Mouse (Mus musculus): ENCODE results near the gene Gjb1. TPM values are rescaled to one million over a fixed set of nuclear protein-coding genes. Genes with fewer than 3 reads are reported as not detected.

Gjb1 gene
- polyA plus RNA-seq, 1 experiment from 2014 or later = 10.2 TPM

DNA sequence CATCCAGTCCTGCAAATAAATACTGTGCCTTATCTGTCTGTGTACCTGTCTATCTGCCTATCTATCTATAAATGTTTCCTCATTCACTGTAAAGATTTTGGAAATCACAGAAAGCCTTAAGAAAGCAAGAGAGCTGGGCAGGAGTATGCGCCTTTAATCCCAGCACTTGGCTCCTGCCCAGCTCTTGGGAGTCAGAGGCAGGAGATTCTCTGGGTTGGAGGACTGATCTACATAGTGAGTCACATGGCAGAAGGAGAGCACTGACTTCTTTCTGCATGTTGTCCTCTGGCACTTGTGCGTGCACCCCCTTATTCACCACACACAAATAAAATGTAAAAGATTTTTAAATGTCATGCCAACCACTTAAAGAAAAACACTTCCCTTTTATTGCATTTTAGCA lies 47.3 kb downstream of the Gjb1 start:
- Histone ChIP-seq H3K27ac (ENCODE audit: low read depth, low read length) (no peak overlapping the region), H3K9me3 (ENCODE audit: control insufficient read depth, low read length) (no peaks in the 10 kb centered on the region), H3K36me3 (ENCODE audit: control insufficient read depth, insufficient read depth, low read length) (no peaks in the 10 kb centered on the region), H3K4me3 (ENCODE audit: low read length) (no peak overlapping the region), H3K4me2 (replicated peaks; ENCODE audit: low read depth, low read length) (no peak overlapping the region), H3K27me3 (ENCODE audit: control insufficient read depth, insufficient read depth, low read length) (no peaks in the 10 kb centered on the region), H3K4me1 (ENCODE audit: control insufficient read depth, insufficient read depth, low read length) (0 out of 2 replicates have a peak, but pooled peaks cover 3% of the 10 kb centered on the region), H3K9ac (ENCODE audit: low read depth, low read length) (no peak overlapping the region)
- WGBS = 82% methylated on average over 2 of the region's 2 CpGs
- no peak for ATAC-seq (ENCODE audit: low FRiP score, low TSS enrichment)

DNA sequence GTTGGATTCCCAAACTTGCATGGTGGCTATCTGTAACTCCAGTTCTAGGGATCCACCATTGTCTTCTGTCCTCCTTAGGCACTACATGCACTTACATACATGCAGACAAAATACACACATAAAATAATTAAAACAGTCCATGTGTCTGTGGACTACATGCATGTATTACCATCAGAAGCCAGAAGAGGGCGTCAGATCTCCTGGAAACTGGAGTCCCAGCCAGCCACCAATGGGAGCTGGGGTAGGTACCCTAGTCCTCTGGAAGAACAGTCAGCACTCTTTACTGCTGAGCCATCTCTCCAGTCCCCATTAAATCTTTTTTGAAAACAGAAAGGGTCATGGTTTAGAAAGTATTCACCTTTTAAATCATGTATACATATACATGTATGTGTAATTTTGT lies 51.6 kb downstream of the Gjb1 start:
- Histone ChIP-seq H3K27ac (ENCODE audit: low read depth, low read length) (no peak overlapping the region), H3K4me2 (replicated peaks; ENCODE audit: low read depth, low read length) (no peak overlapping the region), H3K36me3 (ENCODE audit: control insufficient read depth, insufficient read depth, low read length) (peaks cover 7% of the 10 kb centered on the region; the same call in 1 of the 2 replicates), H3K9me3 (ENCODE audit: control insufficient read depth, low read length) (no peaks in the 10 kb centered on the region), H3K27me3 (ENCODE audit: control insufficient read depth, insufficient read depth, low read length) (no peaks in the 10 kb centered on the region), H3K4me1 (ENCODE audit: control insufficient read depth, insufficient read depth, low read length) (no peaks in the 10 kb centered on the region), H3K9ac (ENCODE audit: low read depth, low read length) (no peak overlapping the region), H3K4me3 (ENCODE audit: low read length) (no peak overlapping the region)
- no peak for ATAC-seq (ENCODE audit: low FRiP score, low TSS enrichment)
- 15% methylated on average over 1 of the region's 1 CpGs for WGBS

DNA sequence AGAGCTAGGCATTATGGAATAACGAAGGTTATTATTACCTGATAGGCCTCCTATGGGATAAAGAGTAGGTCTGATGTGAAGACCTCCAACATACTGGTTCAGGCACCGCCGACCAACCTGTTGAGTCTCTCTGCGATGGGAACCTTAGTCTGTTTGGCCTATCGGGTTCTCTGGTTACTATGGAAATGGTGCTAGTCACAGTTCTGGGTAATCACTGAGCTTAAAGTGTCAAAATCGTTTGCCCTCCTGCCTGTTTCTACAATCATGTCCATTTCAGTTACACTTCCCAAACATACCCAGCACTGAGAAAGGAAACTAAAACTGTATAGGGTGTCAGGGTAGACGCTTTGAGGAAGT lies 52.6 kb downstream of the Gjb1 start:
- ATAC-seq (ENCODE audit: low FRiP score, low TSS enrichment) = no peak
- Histone ChIP-seq H3K4me3 (ENCODE audit: low read length) (peak overlapping the region; percentile 60), H3K27ac (ENCODE audit: low read depth, low read length) (peak overlapping the region; percentile 93), H3K4me1 (ENCODE audit: control insufficient read depth, insufficient read depth, low read length) (no peaks in the 10 kb centered on the region), H3K9ac (ENCODE audit: low read depth, low read length) (peak overlapping the region; percentile 47; the same call in 1 of the 2 replicates), H3K27me3 (ENCODE audit: control insufficient read depth, insufficient read depth, low read length) (no peaks in the 10 kb centered on the region), H3K4me2 (replicated peaks; ENCODE audit: low read depth, low read length) (peak overlapping the region; percentile 32), H3K9me3 (ENCODE audit: control insufficient read depth, low read length) (no peaks in the 10 kb centered on the region), H3K36me3 (ENCODE audit: control insufficient read depth, insufficient read depth, low read length) (peaks cover 11% of the 10 kb centered on the region; the same call in 1 of the 2 replicates)
- WGBS = 28% methylated on average over 7 of the region's 7 CpGs

DNA sequence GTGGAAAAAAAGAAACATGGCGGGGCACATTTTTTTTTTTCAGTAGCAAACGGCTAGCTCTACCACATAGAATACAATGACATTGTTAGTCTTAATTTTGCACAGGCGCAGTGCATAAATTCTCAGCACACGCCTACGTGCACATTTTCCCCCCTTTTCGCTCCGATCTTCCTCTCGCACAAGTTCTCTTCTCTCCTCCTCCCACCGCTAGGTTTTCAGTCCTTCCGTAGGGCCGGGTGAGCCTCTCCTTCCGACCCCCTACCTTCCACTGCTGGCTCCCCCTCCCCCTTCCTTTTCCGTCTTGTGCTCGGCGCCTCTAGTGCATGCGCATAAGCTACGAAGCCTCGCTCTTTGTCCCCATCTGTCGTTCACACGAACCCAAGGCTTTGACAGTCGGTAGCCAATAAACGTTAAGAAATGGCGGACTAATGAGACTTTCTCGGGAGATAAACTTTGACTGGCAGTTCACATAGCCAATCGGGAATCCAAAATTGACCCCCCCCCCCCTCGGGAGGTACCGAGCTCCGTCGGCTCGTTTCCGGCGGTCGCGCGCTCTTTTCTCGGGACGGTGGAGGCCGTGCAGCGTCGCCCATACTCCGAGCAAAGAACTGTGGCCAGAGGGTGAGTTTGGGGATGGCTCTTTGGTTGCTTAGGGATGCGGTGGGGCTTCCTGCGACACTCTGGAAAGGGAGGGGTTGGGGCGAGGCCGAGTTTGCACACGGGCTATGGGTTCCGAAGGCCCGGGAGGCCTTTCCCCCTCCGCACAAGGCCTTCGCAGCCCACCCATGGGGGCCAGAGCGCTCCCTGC lies 53.2 kb downstream of the Gjb1 start, which contains the start of gene Nono:
Nono (plus strand) TSS at position 177 of the 808 bp plus-strand sequence.
- Histone ChIP-seq H3K36me3 (ENCODE audit: control insufficient read depth, insufficient read depth, low read length) (peaks cover 13% of the 10 kb centered on the region; the same call in 1 of the 2 replicates), H3K4me3 (ENCODE audit: low read length) (peak within 1 kb of the TSS; percentile 60), H3K4me2 (replicated peaks; ENCODE audit: low read depth, low read length) (peak within 1 kb of the TSS; percentile 46), H3K27ac (ENCODE audit: low read depth, low read length) (peak within 1 kb of the TSS; percentile 93), H3K27me3 (ENCODE audit: control insufficient read depth, insufficient read depth, low read length) (no peaks in the 10 kb centered on the region), H3K9me3 (ENCODE audit: control insufficient read depth, low read length) (no peaks in the 10 kb centered on the region), H3K4me1 (ENCODE audit: control insufficient read depth, insufficient read depth, low read length) (no peaks in the 10 kb centered on the region), H3K9ac (ENCODE audit: low read depth, low read length) (peak within 1 kb of the TSS; percentile 87)
- WGBS = 25% methylated on average over 51 of the region's 51 CpGs
- ATAC-seq (ENCODE audit: low FRiP score, low TSS enrichment) = peak; percentile 98

DNA sequence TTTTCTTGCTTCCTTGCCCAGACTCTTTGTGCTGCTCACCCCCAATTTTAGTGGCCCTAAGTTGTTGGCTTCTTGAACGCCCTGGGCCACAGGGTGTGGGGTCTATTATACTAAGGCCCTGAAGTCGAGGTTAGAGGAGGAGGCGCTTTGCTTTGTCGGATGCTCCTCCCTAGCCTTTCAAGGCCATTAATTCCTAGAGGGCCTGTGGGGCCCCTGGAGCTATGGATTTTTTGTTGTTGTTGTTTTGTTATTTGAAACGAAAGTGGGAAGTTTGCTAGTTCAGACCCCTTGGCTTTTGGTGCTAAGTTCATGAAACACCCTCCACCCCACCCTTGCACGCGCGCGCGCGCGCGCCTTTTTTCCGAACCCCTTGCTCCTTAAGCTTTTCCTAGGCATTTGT lies 53.8 kb downstream of the Gjb1 start:
- H3K4me2 ChIP-seq (replicated peaks; ENCODE audit: low read depth, low read length) = peak overlapping the region; percentile 46
- H3K27me3 ChIP-seq (ENCODE audit: control insufficient read depth, insufficient read depth, low read length) = no peaks in the 10 kb centered on the region
- H3K36me3 ChIP-seq (ENCODE audit: control insufficient read depth, insufficient read depth, low read length) = peaks cover 15% of the 10 kb centered on the region; the same call in 1 of the 2 replicates
- no peaks in the 10 kb centered on the region for H3K9me3 ChIP-seq (ENCODE audit: control insufficient read depth, low read length)
- peak; percentile 55 for ATAC-seq (ENCODE audit: low FRiP score, low TSS enrichment)
- no peaks in the 10 kb centered on the region for H3K4me1 ChIP-seq (ENCODE audit: control insufficient read depth, insufficient read depth, low read length)
- peak overlapping the region; percentile 93 for H3K27ac ChIP-seq (ENCODE audit: low read depth, low read length)
- peak overlapping the region; percentile 60 for H3K4me3 ChIP-seq (ENCODE audit: low read length)
- 24% methylated on average over 14 of the region's 14 CpGs for WGBS
- peak overlapping the region; percentile 87 for H3K9ac ChIP-seq (ENCODE audit: low read depth, low read length)

Other genes with a start within 250 kb of the Gjb1 start
- 43.1 and 52.6 TPM in 2 replicates for gene Snx12, start 153.8 kb upstream of the Gjb1 start, polyA plus RNA-seq (2014; fragmentation: Nextera tagmentation; extraction: Ambion mirVana)
- gene Foxo4, start 121.8 kb upstream of the Gjb1 start, polyA plus RNA-seq (2014; fragmentation: Nextera tagmentation; extraction: Ambion mirVana) = 3.9 and 6.3 TPM in 2 replicates
- 0.30 TPM in 1 of 2 replicates, not detected in the other for gene Gm614, start 112.4 kb upstream of the Gjb1 start, polyA plus RNA-seq (2014; fragmentation: Nextera tagmentation; extraction: Ambion mirVana)
- gene Il2rg, start 108.1 kb upstream of the Gjb1 start, polyA plus RNA-seq (2014; fragmentation: Nextera tagmentation; extraction: Ambion mirVana) = 18.8 and 19.5 TPM in 2 replicates
- gene Gm20489, start 107.4 kb upstream of the Gjb1 start, polyA plus RNA-seq (2014; fragmentation: Nextera tagmentation; extraction: Ambion mirVana) = not detected in 2 replicates
- gene Med12, start 102.3 kb upstream of the Gjb1 start, polyA plus RNA-seq (2014; fragmentation: Nextera tagmentation; extraction: Ambion mirVana) = 42.0 and 51.5 TPM in 2 replicates
- gene Nlgn3, start 77.2 kb upstream of the Gjb1 start, polyA plus RNA-seq (2014; fragmentation: Nextera tagmentation; extraction: Ambion mirVana) = 3.7 and 7.8 TPM in 2 replicates
- gene Zmym3, start 44.5 kb downstream of the Gjb1 start, polyA plus RNA-seq (2014; fragmentation: Nextera tagmentation; extraction: Ambion mirVana) = 23.4 and 32.0 TPM in 2 replicates
- 403 and 456 TPM in 2 replicates for gene Nono, start 52.9 kb downstream of the Gjb1 start, polyA plus RNA-seq (2014; fragmentation: Nextera tagmentation; extraction: Ambion mirVana)
- gene Itgb1bp2, start 72.7 kb downstream of the Gjb1 start, polyA plus RNA-seq (2014; fragmentation: Nextera tagmentation; extraction: Ambion mirVana) = 1.7 and 2.2 TPM in 2 replicates
- gene Taf1, start 156.4 kb downstream of the Gjb1 start, polyA plus RNA-seq (2014; fragmentation: Nextera tagmentation; extraction: Ambion mirVana) = 11.4 and 18.0 TPM in 2 replicates